Mouse (Mus musculus) large intestine, adult 2 months (tissue): ENCODE measurements around the gene Zfp692. TPM values are rescaled to one million over a fixed set of nuclear protein-coding genes. Genes with fewer than 3 reads are reported as not detected.
"Not testable (repeated sequence)": the region's sequence is repeated elsewhere in the genome, so short reads cannot be mapped to it uniquely, and the experiment has no call there.

Experiments used
- DNase-seq: peaks from one replicate; pipeline ENCODE4 v3.0.0-alpha.2; 2012; ENCODE audit warnings: low read depth, low spot score
- WGBS: fragments of 180-500 bp; shearing (Covaris S2); methylation state at CpG from one replicate; pipeline ENCODE4 v1.1.7; 2018; 5-methylcytosine and 5-hydroxymethylcytosine counted together
- polyA plus RNA-seq: library from polyadenylated mRNA; depleted of rRNA; stranded (reverse); fragments of >200 nt; gene quantifications from 2 replicates; pipeline ENCODE4 v1.2.3, GENCODE M21; 2012

Zfp692 gene
- polyA plus RNA-seq, 1 experiment: 24.8 TPM

GRCm38 (mm10) chr11:58305299-58305698, 1.6 kb upstream of the Zfp692 start:
- not testable (repeated sequence) for DNase-seq
- WGBS: 94% methylated on average over 8 of the region's 8 CpGs

GRCm38 (mm10) chr11:58307411-58308080, 677 bp downstream of the Zfp692 start:
- WGBS: 1% methylated on average over 42 of the region's 42 CpGs

GRCm38 (mm10) chr11:58308661-58309060, 1.8 kb downstream of the Zfp692 start:
- DNase-seq: no peak
- WGBS: 94% methylated on average over 9 of the region's 9 CpGs

More at GRCm38 (mm10) chr11:58307411-58308080, 677 bp downstream of the Zfp692 start:
- DNase-seq: no peak

GRCm38 (mm10) chr11:58314069-58314468, 7.2 kb downstream of the Zfp692 start:
- DNase-seq: no peak
- WGBS: 81% methylated on average over 6 of the region's 6 CpGs

GRCm38 (mm10) chr11:58315536-58316168, 8.8 kb downstream of the Zfp692 start:
- 89% methylated on average over 5 of the region's 5 CpGs for WGBS
- DNase-seq: no peak

- no peak for DNase-seq
- WGBS: 88% methylated on average over 17 of the region's 17 CpGs
Observed at GRCm38 (mm10) chr11:58316344-58316743, 9.5 kb downstream of the Zfp692 start.

- WGBS: 83% methylated on average over 28 of the region's 28 CpGs
- no peak for DNase-seq
Observed at GRCm38 (mm10) chr11:58316768-58317390, 10.0 kb downstream of the Zfp692 start.

- peak; percentile 85 for DNase-seq
- under 1% methylated on average over 60 of the region's 63 CpGs for WGBS
Observed at GRCm38 (mm10) chr11:58322824-58323569, 16.1 kb downstream of the Zfp692 start.

GRCm38 (mm10) chr11:58323570-58324340, 16.9 kb downstream of the Zfp692 start:
- whole genome bisulfite sequencing: 6% methylated on average over 24 of the region's 24 CpGs
- no peak for DNase-seq

- no peak for DNase-seq
- WGBS: 79% methylated on average over 3 of the region's 3 CpGs
Observed at GRCm38 (mm10) chr11:58324614-58325229, 17.9 kb downstream of the Zfp692 start.

- no peak for DNase-seq
- WGBS: 96% methylated on average over 3 of the region's 3 CpGs
Observed at GRCm38 (mm10) chr11:58326781-58327180, 19.9 kb downstream of the Zfp692 start.

GRCm38 (mm10) chr11:58329906-58330275, 23.0 kb downstream of the Zfp692 start:
- under 1% methylated on average over 21 of the region's 21 CpGs for WGBS
- DNase-seq: no peak

GRCm38 (mm10) chr11:58330276-58331148, 23.6 kb downstream of the Zfp692 start, which contains the start of the genes Zfp672 and Sh3bp5l:
Zfp672 (minus strand) TSS chr11:58330339.
Sh3bp5l (plus strand) TSS chr11:58330724.
- under 1% methylated on average over 52 of the region's 52 CpGs for WGBS

GRCm38 (mm10) chr11:58331149-58331495, 24.3 kb downstream of the Zfp692 start:
- no peak for DNase-seq
- 6% methylated on average over 10 of the region's 10 CpGs for WGBS

More at GRCm38 (mm10) chr11:58330276-58331148, 23.6 kb downstream of the Zfp692 start, which contains the start of the genes Zfp672 and Sh3bp5l:
- peak; percentile 94 for DNase-seq

- no peak for DNase-seq
- 78% methylated on average over 6 of the region's 6 CpGs for WGBS
Observed at GRCm38 (mm10) chr11:58331546-58331945, 24.7 kb downstream of the Zfp692 start.

GRCm38 (mm10) chr11:58334746-58335145, 27.9 kb downstream of the Zfp692 start:
- DNase-seq: no peak
- WGBS: 60% methylated on average over 3 of the region's 3 CpGs

GRCm38 (mm10) chr11:58346745-58347144, 39.9 kb downstream of the Zfp692 start:
- DNase-seq: no peak
- WGBS: 78% methylated on average over 4 of the region's 4 CpGs

GRCm38 (mm10) chr11:58350628-58351027, 43.8 kb downstream of the Zfp692 start:
- no peak for DNase-seq
- WGBS: 87% methylated on average over 4 of the region's 4 CpGs
